7 mouse cellular contexts compared by ENCODE assay signal in the genomic region with DNA sequence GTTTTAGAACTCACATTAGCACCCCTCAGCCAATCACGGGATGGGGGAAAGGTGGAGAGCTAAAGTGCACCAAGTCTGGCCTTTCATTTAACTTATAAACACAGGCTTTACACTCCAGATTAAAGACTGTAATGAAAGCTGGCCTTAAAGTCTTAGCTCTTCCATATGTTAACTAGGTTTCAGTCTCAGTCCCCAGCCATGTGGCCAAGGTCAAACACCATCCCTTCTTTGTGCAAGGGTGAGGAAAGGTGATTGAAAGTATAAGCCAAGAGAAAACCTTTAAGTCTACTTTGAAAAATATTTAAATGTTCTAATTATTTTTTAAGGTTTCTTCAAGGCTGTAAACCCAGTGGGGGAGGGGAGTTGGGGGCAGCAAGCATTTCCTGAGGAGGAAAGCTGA. TPM values are rescaled to one million over a fixed set of nuclear protein-coding genes. Genes with fewer than 3 reads are reported as not detected.
DNase-seq lines count a peak whose midpoint lies in the region; ATAC-seq and TF ChIP-seq lines count a peak whose summit lies in the region.

No protein-coding gene starts in this region.

- DNase-seq in forebrain, embryonic 11.5 days (ENCODE audit: low spot score): no peak
- no peak for DNase-seq in limb, embryonic 14.5 days (ENCODE audit: low spot score)
- no peak for DNase-seq in urinary bladder, postnatal 10 days (ENCODE audit: low spot score)
- no peak for DNase-seq in frontal cortex, postnatal 10 days (ENCODE audit: low spot score in 2 of 2)

- H3K4me3 ChIP-seq in megakaryocyte, embryonic 14.5 days (replicated peaks): peak overlapping the region; percentile 97
- H3K4me3 ChIP-seq in forebrain, embryonic 11.5 days (ENCODE audit: low read depth, low read length): peak overlapping the region; percentile 81
- H3K4me3 ChIP-seq in limb, embryonic 14.5 days (replicated peaks; ENCODE audit: low read length): peak overlapping the region; percentile 75
- H3K4me3 ChIP-seq in stomach, embryonic 16.5 days (replicated peaks; ENCODE audit: low read length): peak overlapping the region; percentile 70

- WGBS in forebrain, embryonic 11.5 days: 6% methylated on average over 1 of the region's 1 CpGs
- 0% methylated on average over 1 of the region's 1 CpGs for WGBS in limb, embryonic 14.5 days
- 2% methylated on average over 1 of the region's 1 CpGs for WGBS in stomach, embryonic 16.5 days

- no peak for TF ChIP-seq POLR2A in limb, embryonic 14.5 days (IDR thresholded peaks at IDR 0.05; ENCODE audit: borderline replicate concordance, extremely low read depth, insufficient read depth, insufficient read length)

- H3K27me3 ChIP-seq in megakaryocyte, embryonic 14.5 days (replicated peaks): no peaks in the 10 kb centered on the region
- no peaks in the 10 kb centered on the region for H3K27me3 ChIP-seq in forebrain, embryonic 11.5 days (ENCODE audit: control insufficient read depth, insufficient read depth, low read length)
- no peaks in the 10 kb centered on the region for H3K27me3 ChIP-seq in limb, embryonic 14.5 days (ENCODE audit: control insufficient read depth, insufficient read depth, low read length)
- H3K27me3 ChIP-seq in stomach, embryonic 16.5 days (ENCODE audit: control insufficient read depth, insufficient read depth, low read length): no peaks in the 10 kb centered on the region

- peaks cover 39% of the 10 kb centered on the region for H3K36me3 ChIP-seq in megakaryocyte, embryonic 14.5 days (replicated peaks; ENCODE audit: low read length)
- peaks cover 8% of the 10 kb centered on the region for H3K36me3 ChIP-seq in forebrain, embryonic 11.5 days (ENCODE audit: control insufficient read depth, insufficient read depth, low read length)
- H3K36me3 ChIP-seq in limb, embryonic 14.5 days (ENCODE audit: control insufficient read depth, insufficient read depth, low read length): peaks cover 37% of the 10 kb centered on the region
- peaks cover 9% of the 10 kb centered on the region; the same call in 1 of the 2 replicates for H3K36me3 ChIP-seq in stomach, embryonic 16.5 days (ENCODE audit: control insufficient read depth, insufficient read depth, low read length)

- H3K9ac ChIP-seq in forebrain, embryonic 11.5 days (ENCODE audit: low read length): peak overlapping the region; percentile 67
- H3K9ac ChIP-seq in limb, embryonic 14.5 days (ENCODE audit: low read depth, low read length, severe bottlenecking): peak overlapping the region; percentile 31
- peak overlapping the region; percentile 59 for H3K9ac ChIP-seq in stomach, embryonic 16.5 days (ENCODE audit: low read length)

- H3K4me1 ChIP-seq in megakaryocyte, embryonic 14.5 days: peaks cover 58% of the 10 kb centered on the region
- peaks cover 3% of the 10 kb centered on the region for H3K4me1 ChIP-seq in forebrain, embryonic 11.5 days (replicated peaks; ENCODE audit: control insufficient read depth, insufficient read depth, low read length)
- peaks cover 11% of the 10 kb centered on the region for H3K4me1 ChIP-seq in limb, embryonic 14.5 days (ENCODE audit: control insufficient read depth, insufficient read depth, low read length)
- peaks cover 22% of the 10 kb centered on the region for H3K4me1 ChIP-seq in stomach, embryonic 16.5 days (ENCODE audit: control insufficient read depth, insufficient read depth, low read length)

- no peak for ATAC-seq in megakaryocyte, adult 5-6 weeks (ENCODE audit: poor library complexity, severe bottlenecking)
- no peak for ATAC-seq in forebrain, embryonic 11.5 days (replicated peaks; ENCODE audit: low FRiP score)
- no peak for ATAC-seq in limb, embryonic 14.5 days (ENCODE audit: low FRiP score, low read depth)
- no peak for ATAC-seq in stomach, embryonic 16.5 days (ENCODE audit: insufficient read depth, low FRiP score)

- peak overlapping the region; percentile 56 for H3K4me2 ChIP-seq in forebrain, embryonic 11.5 days (ENCODE audit: low read depth, low read length, severe bottlenecking)
- peak overlapping the region; percentile 94 for H3K4me2 ChIP-seq in limb, embryonic 14.5 days (replicated peaks; ENCODE audit: low read depth, low read length, severe bottlenecking)
- H3K4me2 ChIP-seq in stomach, embryonic 16.5 days (ENCODE audit: low read depth, low read length): peak overlapping the region; percentile 83

- no peak overlapping the region for H3K27ac ChIP-seq in forebrain, embryonic 11.5 days (ENCODE audit: low read depth, low read length)
- no peak overlapping the region for H3K27ac ChIP-seq in limb, embryonic 14.5 days (replicated peaks; ENCODE audit: low read depth, low read length)
- no peak overlapping the region for H3K27ac ChIP-seq in stomach, embryonic 16.5 days (ENCODE audit: low read length)

- no peaks in the 10 kb centered on the region for H3K9me3 ChIP-seq in megakaryocyte, embryonic 14.5 days
- no peaks in the 10 kb centered on the region for H3K9me3 ChIP-seq in forebrain, embryonic 11.5 days (ENCODE audit: control insufficient read depth, low read length)
- H3K9me3 ChIP-seq in limb, embryonic 14.5 days (ENCODE audit: control insufficient read depth, low read length): no peaks in the 10 kb centered on the region
- H3K9me3 ChIP-seq in stomach, embryonic 16.5 days (replicated peaks; ENCODE audit: control insufficient read depth, low read length): no peaks in the 10 kb centered on the region

RNA-seq across cellular contexts. Expression of gene Fbxo5, which starts 1.7 kb away (rescaled TPM):
- polyA plus RNA-seq in megakaryocyte, embryonic 14.5 days (2012; ENCODE audit: insufficient read depth, low replicate concordance): 1.5 TPM in 1 of 2 replicates, not detected in the other
- total RNA-seq in megakaryocyte, adult 5-6 weeks (2015): 64.0 and 74.3 TPM in 2 replicates
- total RNA-seq in megakaryocyte, adult 5-6 weeks (2017): 51.9 and 58.9 TPM in 2 replicates
- polyA plus RNA-seq in forebrain, embryonic 11.5 days (2014; fragmentation: Nextera tagmentation; extraction: Ambion mirVana): 90.4 and 101 TPM in 2 replicates
- polyA plus RNA-seq in limb, embryonic 14.5 days (2012; rRNA removed): 30.4 and 43.5 TPM in 2 replicates
- 52.7 and 58.3 TPM in 2 replicates for polyA plus RNA-seq in limb, embryonic 14.5 days (2014; fragmentation: Nextera tagmentation; extraction: Ambion mirVana)
- polyA plus RNA-seq in stomach, embryonic 16.5 days (2015; fragmentation: Nextera tagmentation; extraction: Ambion mirVana): 49.4 and 53.7 TPM in 2 replicates

RNA-seq across cellular contexts. Expression of gene Mtrf1l, which starts 20.0 kb away (rescaled TPM):
- polyA plus RNA-seq in megakaryocyte, embryonic 14.5 days (2012; ENCODE audit: insufficient read depth, low replicate concordance): 1.1 and 2.4 TPM in 2 replicates
- 17.5 and 17.7 TPM in 2 replicates for total RNA-seq in megakaryocyte, adult 5-6 weeks (2015)
- total RNA-seq in megakaryocyte, adult 5-6 weeks (2017): 25.7 and 38.1 TPM in 2 replicates
- polyA plus RNA-seq in forebrain, embryonic 11.5 days (2014; fragmentation: Nextera tagmentation; extraction: Ambion mirVana): 12.9 and 15.3 TPM in 2 replicates
- 5.1 and 10.0 TPM in 2 replicates for polyA plus RNA-seq in limb, embryonic 14.5 days (2012; rRNA removed)
- polyA plus RNA-seq in limb, embryonic 14.5 days (2014; fragmentation: Nextera tagmentation; extraction: Ambion mirVana): 17.3 and 17.7 TPM in 2 replicates
- 12.9 and 14.2 TPM in 2 replicates for polyA plus RNA-seq in stomach, embryonic 16.5 days (2015; fragmentation: Nextera tagmentation; extraction: Ambion mirVana)

Comparison
In these comparisons a context has a peak if more than half of its experiments do, and no peak if none do; other contexts are left out.
1. RNA of gene Fbxo5, which starts 1.7 kb away (polyA plus RNA-seq): 90.4 to 101 TPM in forebrain, embryonic 11.5 days, 49.4 to 53.7 TPM in stomach, embryonic 16.5 days and 30.4 to 58.3 TPM in limb, embryonic 14.5 days; 1.5 TPM in megakaryocyte, embryonic 14.5 days; every median in the first group is over 10 times any median in the second.
2. Peak in every context shown above with its lines, with median percentiles within 50 percentile points of each other: H3K4me3 ChIP-seq, H3K4me2 ChIP-seq and H3K9ac ChIP-seq.